Mouse (Mus musculus) spleen, adult 2 months (tissue): Measurements from ENCODE around the gene Cramp1l. TPM values are rescaled to one million over a fixed set of nuclear protein-coding genes. Genes with fewer than 3 reads are reported as not detected.

Experiments used
- DNase-seq, 2 experiments: peaks; one replicate each; pipeline versions ENCODE4 v3.0.0 to v3.0.0-alpha.2; 2012 to 2021; ENCODE audit warnings: low spot score in 2 of 2, low read depth in 1 of 2
- H3K27ac ChIP-seq: fragments of 200-500 bp; 2 replicates; pipeline ENCODE4 v1.5.1; 2012; ENCODE audit warnings: low read length, inconsistent platforms; ENCODE audit not compliant: insufficient read depth
- H3K27me3 ChIP-seq: fragments of 200-500 bp; 2 replicates; pipeline ENCODE4 v1.6.1; 2012; ENCODE audit warnings: mild to moderate bottlenecking, moderate library complexity, low read length, inconsistent platforms; ENCODE audit not compliant: control insufficient read depth, insufficient read depth
- H3K36me3 ChIP-seq: fragments of 200-500 bp; 2 replicates; pipeline ENCODE4 v1.6.1; 2012; ENCODE audit warnings: mild to moderate bottlenecking, low read length, inconsistent platforms; ENCODE audit not compliant: control insufficient read depth, insufficient read depth
- H3K4me1 ChIP-seq: fragments of 200-500 bp; 2 replicates; pipeline ENCODE4 v1.6.1; 2011; ENCODE audit warnings: inconsistent platforms; ENCODE audit not compliant: control insufficient read depth, insufficient read depth, insufficient read length
- H3K4me3 ChIP-seq: fragments of 200-500 bp; 2 replicates; pipeline ENCODE4 v1.5.1; 2011; ENCODE audit warnings: mild to moderate bottlenecking, inconsistent platforms; ENCODE audit not compliant: insufficient read depth, insufficient read length; ENCODE audit errors: extremely low read depth
- CTCF ChIP-seq: fragments of 200-500 bp; IDR thresholded peaks from 2 replicates; pipeline ENCODE4 v1.5.1; 2011; ENCODE audit warnings: mild to moderate bottlenecking, inconsistent platforms; ENCODE audit not compliant: insufficient read depth, insufficient read length, insufficient replicate concordance; ENCODE audit errors: extremely low read depth
- POLR2A ChIP-seq: fragments of 200-500 bp; IDR thresholded peaks from 2 replicates; pipeline ENCODE4 v1.6.1; 2011; ENCODE audit warnings: low read depth, low read length, inconsistent platforms
- WGBS: fragments of 180-500 bp; shearing (Covaris S2); methylation state at CpG from one replicate; pipeline ENCODE4 v1.1.7; 2018; 5-methylcytosine and 5-hydroxymethylcytosine counted together
- polyA plus RNA-seq: library from polyadenylated mRNA; depleted of rRNA; stranded (reverse); fragments of >200 nt; gene quantifications from 2 replicates; pipeline ENCODE4 v1.2.3, GENCODE M21; 2012; rRNA removed

Cramp1l gene
- polyA plus RNA-seq, 1 experiment, result 12.6 TPM

DNA sequence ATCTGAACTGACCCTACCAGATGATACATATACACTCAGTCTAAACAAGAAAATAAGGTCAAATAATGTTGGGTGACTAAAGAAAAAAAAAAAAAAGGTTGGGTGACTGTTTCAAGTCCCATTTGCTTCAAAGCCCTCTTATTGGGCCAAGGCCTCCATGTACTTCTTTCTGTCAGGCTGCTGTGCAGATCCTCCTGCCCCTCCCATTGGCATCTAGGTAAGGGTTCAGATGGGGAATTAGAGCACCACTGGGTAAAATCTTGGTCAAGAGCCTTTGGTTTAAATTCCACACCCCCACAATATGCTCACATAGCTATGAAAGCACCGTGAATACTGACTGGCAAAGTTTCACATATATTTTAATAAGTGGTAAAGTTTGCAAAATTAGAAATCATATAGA is 92.3 kb downstream of the Cramp1l start:
- Histone ChIP-seq H3K4me3 (no peak overlapping the region), H3K27me3 (no peaks in the 10 kb centered on the region), H3K36me3 (peaks cover 39% of the 10 kb centered on the region), H3K4me1 (no peaks in the 10 kb centered on the region), H3K27ac (no peak overlapping the region)
- TF ChIP-seq CTCF, result no peak
- 98% methylated on average over 1 of the region's 1 CpGs for WGBS
- DNase-seq, result no peak

DNA sequence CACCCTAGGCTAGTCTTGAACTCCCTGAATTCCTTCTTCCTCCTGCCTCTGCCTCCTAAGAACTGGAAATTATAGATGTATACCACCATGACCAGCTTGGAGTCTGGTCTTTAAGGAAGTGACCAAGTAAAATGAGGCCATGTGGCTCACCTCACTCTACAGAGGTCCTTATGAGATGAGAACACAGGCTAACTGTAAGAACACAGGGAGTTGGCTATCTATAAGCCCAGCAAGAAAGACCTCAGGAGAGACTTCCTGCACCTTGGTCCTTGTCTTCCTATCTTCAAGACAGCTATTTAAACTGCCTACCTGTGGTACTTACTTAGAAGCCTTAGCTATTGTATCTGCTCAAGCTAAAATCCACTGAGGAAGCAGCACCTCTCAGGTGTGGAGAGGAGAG is 101.6 kb downstream of the Cramp1l start:
- Histone ChIP-seq H3K27ac (no peak overlapping the region), H3K4me3 (no peak overlapping the region), H3K36me3 (peaks cover 53% of the 10 kb centered on the region), H3K27me3 (no peaks in the 10 kb centered on the region), H3K4me1 (no peaks in the 10 kb centered on the region)
- TF ChIP-seq CTCF (no peak), POLR2A (no peak)
- DNase-seq, result no peak

Other genes with a start within 250 kb of the Cramp1l start
- not detected in 2 replicates for gene Meiob, start 211.5 kb downstream of the Cramp1l start, polyA plus RNA-seq
- 142 and 147 TPM in 2 replicates for gene Hagh, start 175.6 kb downstream of the Cramp1l start, polyA plus RNA-seq
- gene Fahd1, start 165.4 kb downstream of the Cramp1l start, polyA plus RNA-seq, result 7.7 and 8.7 TPM in 2 replicates
- 1.1 and 1.9 TPM in 2 replicates for gene Igfals, start 149.8 kb downstream of the Cramp1l start, polyA plus RNA-seq
- 43.5 and 47.2 TPM in 2 replicates for gene Nubp2, start 129.4 kb downstream of the Cramp1l start, polyA plus RNA-seq
- gene Spsb3, start 129.1 kb downstream of the Cramp1l start, polyA plus RNA-seq, result 76.9 and 112 TPM in 2 replicates
- 35.2 and 45.9 TPM in 2 replicates for gene Eme2, start 120.7 kb downstream of the Cramp1l start, polyA plus RNA-seq
- gene Mrps34, start 120.7 kb downstream of the Cramp1l start, polyA plus RNA-seq, result 68.9 and 106 TPM in 2 replicates
- 45.3 and 54.4 TPM in 2 replicates for gene Nme3, start 119.3 kb downstream of the Cramp1l start, polyA plus RNA-seq
- gene Mapk8ip3, start 78.8 kb downstream of the Cramp1l start, polyA plus RNA-seq, result 127 and 135 TPM in 2 replicates
- gene Jpt2, start 55.1 kb downstream of the Cramp1l start, polyA plus RNA-seq, result 8.6 and 10.5 TPM in 2 replicates
- 31.5 and 33.2 TPM in 2 replicates for gene Ift140, start 297 bp upstream of the Cramp1l start, polyA plus RNA-seq
- 37.6 and 46.7 TPM in 2 replicates for gene Tmem204, start 67.8 kb upstream of the Cramp1l start, polyA plus RNA-seq
- gene Telo2, start 100.2 kb upstream of the Cramp1l start, polyA plus RNA-seq, result 20.7 and 22.6 TPM in 2 replicates
- gene Ptx4, start 105.0 kb upstream of the Cramp1l start, polyA plus RNA-seq, result not detected in 2 replicates
- gene Clcn7, start 117.6 kb upstream of the Cramp1l start, polyA plus RNA-seq, result 27.0 and 29.9 TPM in 2 replicates
- gene Ccdc154, start 146.7 kb upstream of the Cramp1l start, polyA plus RNA-seq, result 0.04 TPM in 1 of 2 replicates, not detected in the other
- gene Gm38655, start 159.7 kb upstream of the Cramp1l start, polyA plus RNA-seq, result not detected in 2 replicates
- 9.1 and 10.0 TPM in 2 replicates for gene BC003965, start 168.8 kb upstream of the Cramp1l start, polyA plus RNA-seq
- 30.4 and 32.0 TPM in 2 replicates for gene Unkl, start 172.6 kb upstream of the Cramp1l start, polyA plus RNA-seq
- gene Gnptg, start 224.3 kb upstream of the Cramp1l start, polyA plus RNA-seq, result 22.4 and 25.6 TPM in 2 replicates
- gene Tsr3, start 224.4 kb upstream of the Cramp1l start, polyA plus RNA-seq, result 13.1 and 15.7 TPM in 2 replicates
- gene Baiap3, start 240.6 kb upstream of the Cramp1l start, polyA plus RNA-seq, result 23.1 and 23.8 TPM in 2 replicates